Mouse (Mus musculus) limb, embryonic 12.5 days (tissue): ENCODE measurements at regions not wholly inside any gene's neighbourhood (a gene's known extent, or its start where the extent isn't known, plus 50 kb on each side); places are given as distances from the start of the nearest gene placed in this dataset.
A peak's percentile ranks its signal among the peaks of the same experiment; 100 is the strongest.

Experiments
- ATAC-seq: fragments of 200-750 bp; cut with Nextera tagmentation; 2 replicates; pipeline ENCODE4 v1.8.0; 2017; ENCODE audit warnings: low read depth, moderate TSS enrichment; ENCODE audit not compliant: insufficient number of reproducible peaks, insufficient read depth, low FRiP score, low TSS enrichment
- H3K27ac ChIP-seq: fragments of 300-500 bp; sonication (generic); 2 replicates; pipeline ENCODE4 v1.5.1; 2016; ENCODE audit warnings: mild to moderate bottlenecking, moderate library complexity
- H3K27me3 ChIP-seq: fragments of 300-500 bp; sonication (generic); 2 replicates; pipeline ENCODE4 v1.6.1; 2016; ENCODE audit warnings: mild to moderate bottlenecking, moderate library complexity
- H3K36me3 ChIP-seq: fragments of 300-500 bp; sonication (generic); 2 replicates; pipeline ENCODE4 v1.6.1; 2016; ENCODE audit warnings: mild to moderate bottlenecking, moderate library complexity
- H3K4me1 ChIP-seq: fragments of 300-500 bp; sonication (generic); replicated peaks from 2 replicates; pipeline ENCODE4 v1.6.1; 2016
- H3K4me2 ChIP-seq: fragments of 300-500 bp; sonication (generic); 2 replicates; pipeline ENCODE4 v1.6.1; 2016; ENCODE audit warnings: mild to moderate bottlenecking, moderate library complexity
- H3K4me3 ChIP-seq: fragments of 300-500 bp; sonication (generic); replicated peaks from 2 replicates; pipeline ENCODE4 v1.5.1; 2016; ENCODE audit warnings: mild to moderate bottlenecking
- H3K9ac ChIP-seq: fragments of 300-500 bp; sonication (generic); replicated peaks from 2 replicates; pipeline ENCODE4 v1.6.1; 2016; ENCODE audit warnings: mild to moderate bottlenecking, moderate library complexity
- H3K9me3 ChIP-seq: fragments of 300-500 bp; sonication (generic); 2 replicates; pipeline ENCODE4 v1.6.1; 2016; ENCODE audit warnings: mild to moderate bottlenecking, moderate library complexity
- WGBS: fragments of 180-500 bp; shearing (Covaris S2); methylation state at CpG from one replicate; pipeline ENCODE4 v1.1.7; 2016; 5-methylcytosine and 5-hydroxymethylcytosine counted together

GRCm38 (mm10) chr7:64047831-64048230, 105.8 kb upstream of the Trpm1 start:
- H3K27ac ChIP-seq = no peak overlapping the region; the same call in 1 of the 2 replicates
- H3K9me3 ChIP-seq = no peaks in the 10 kb centered on the region
- H3K4me3 ChIP-seq = no peak overlapping the region
- H3K27me3 ChIP-seq = no peaks in the 10 kb centered on the region
- H3K4me1 ChIP-seq = peaks cover 16% of the 10 kb centered on the region; the same call in 1 of the 2 replicates
- H3K36me3 ChIP-seq = no peaks in the 10 kb centered on the region
- no peak for ATAC-seq
- WGBS = 82% methylated on average over 4 of the region's 4 CpGs
- peak overlapping the region; percentile 77; the same call in 1 of the 2 replicates for H3K4me2 ChIP-seq
- H3K9ac ChIP-seq = no peak overlapping the region

- no peak for ATAC-seq
- H3K36me3 ChIP-seq = no peaks in the 10 kb centered on the region
- H3K4me3 ChIP-seq = no peak overlapping the region
- no peaks in the 10 kb centered on the region for H3K27me3 ChIP-seq
- peaks cover 5% of the 10 kb centered on the region; the same call in 1 of the 2 replicates for H3K9me3 ChIP-seq
- H3K4me2 ChIP-seq = no peak overlapping the region
- no peak overlapping the region for H3K27ac ChIP-seq
- H3K9ac ChIP-seq = no peak overlapping the region
- 87% methylated on average over 3 of the region's 3 CpGs for WGBS
- peaks cover 16% of the 10 kb centered on the region; the same call in 1 of the 2 replicates for H3K4me1 ChIP-seq
Observed at GRCm38 (mm10) chr7:64045292-64045691, 106.6 kb upstream of the Klf13 start.

- Histone ChIP-seq H3K4me2 (no peak overlapping the region), H3K4me1 (peaks cover 5% of the 10 kb centered on the region; the same call in 1 of the 2 replicates), H3K9me3 (peaks cover 5% of the 10 kb centered on the region; the same call in 1 of the 2 replicates), H3K4me3 (no peak overlapping the region), H3K27ac (no peak overlapping the region), H3K9ac (no peak overlapping the region), H3K36me3 (no peaks in the 10 kb centered on the region), H3K27me3 (no peaks in the 10 kb centered on the region)
- ATAC-seq = no peak
- WGBS = 50% methylated on average over 2 of the region's 2 CpGs
Observed at GRCm38 (mm10) chr7:64042978-64043377, 104.3 kb upstream of the Klf13 start.

GRCm38 (mm10) chr7:64041303-64041702, 102.6 kb upstream of the Klf13 start:
- no peak overlapping the region for H3K9ac ChIP-seq
- peaks cover 5% of the 10 kb centered on the region; the same call in 1 of the 2 replicates for H3K9me3 ChIP-seq
- no peak overlapping the region for H3K4me3 ChIP-seq
- WGBS = 95% methylated on average over 7 of the region's 7 CpGs
- no peak for ATAC-seq
- H3K4me1 ChIP-seq = peaks cover 4% of the 10 kb centered on the region; the same call in 1 of the 2 replicates
- no peaks in the 10 kb centered on the region for H3K27me3 ChIP-seq
- H3K36me3 ChIP-seq = no peaks in the 10 kb centered on the region
- H3K27ac ChIP-seq = no peak overlapping the region
- H3K4me2 ChIP-seq = no peak overlapping the region

DNA sequence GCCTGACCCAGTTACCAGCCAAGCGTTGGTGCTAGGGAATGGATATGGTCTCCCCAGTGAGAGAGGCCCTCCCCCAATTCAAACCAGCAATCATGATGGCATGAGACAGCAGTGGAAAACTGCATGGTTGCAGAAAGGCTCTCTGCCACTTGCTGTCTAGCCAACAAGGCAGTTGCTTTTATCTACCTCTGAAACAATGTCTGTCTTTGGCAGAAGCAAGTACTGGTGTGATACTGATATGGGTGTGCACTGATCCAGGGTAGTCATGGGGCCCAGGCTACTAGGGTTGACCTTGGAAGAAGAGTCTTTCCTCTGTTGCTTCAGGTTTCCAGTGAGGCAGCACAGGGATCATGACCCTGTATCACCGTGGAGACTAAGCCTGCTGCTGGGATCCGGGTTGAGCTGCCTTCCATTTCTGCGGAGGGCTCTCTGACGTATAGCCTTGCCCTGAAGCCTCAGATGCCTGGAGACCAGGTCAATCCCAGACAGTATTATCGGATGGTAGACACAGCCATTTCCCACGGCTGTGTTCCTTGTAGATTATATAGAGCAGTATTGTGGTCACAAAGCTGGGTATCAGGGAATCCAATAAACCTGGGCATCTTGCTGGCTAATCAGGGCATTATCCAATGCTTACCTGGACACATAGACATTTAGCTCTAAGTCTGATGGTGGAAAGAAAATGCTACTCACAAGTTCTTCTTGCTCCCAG, 101.5 kb upstream of the Klf13 start:
- H3K36me3 ChIP-seq = no peaks in the 10 kb centered on the region
- H3K27ac ChIP-seq = no peak overlapping the region
- no peak; the same call in 1 of the 2 replicates for ATAC-seq
- peaks cover 4% of the 10 kb centered on the region; the same call in 1 of the 2 replicates for H3K4me1 ChIP-seq
- H3K4me2 ChIP-seq = no peak overlapping the region
- H3K27me3 ChIP-seq = no peaks in the 10 kb centered on the region
- no peak overlapping the region for H3K4me3 ChIP-seq
- 84% methylated on average over 7 of the region's 7 CpGs for WGBS
- H3K9me3 ChIP-seq = peaks cover 5% of the 10 kb centered on the region; the same call in 1 of the 2 replicates
- no peak overlapping the region for H3K9ac ChIP-seq

- Histone ChIP-seq H3K36me3 (no peaks in the 10 kb centered on the region), H3K27me3 (no peaks in the 10 kb centered on the region), H3K4me2 (no peak overlapping the region), H3K27ac (no peak overlapping the region), H3K4me1 (no peaks in the 10 kb centered on the region), H3K4me3 (no peak overlapping the region), H3K9ac (no peak overlapping the region), H3K9me3 (peaks cover 5% of the 10 kb centered on the region; the same call in 1 of the 2 replicates)
- ATAC-seq = no peak
- 88% methylated on average over 8 of the region's 8 CpGs for WGBS
Observed at GRCm38 (mm10) chr7:64037701-64038231, 99.1 kb upstream of the Klf13 start.

GRCm38 (mm10) chr7:64036154-64036553, 97.4 kb upstream of the Klf13 start:
- Histone ChIP-seq H3K9ac (no peak overlapping the region), H3K36me3 (no peaks in the 10 kb centered on the region), H3K9me3 (0 out of 2 replicates have a peak, but pooled peaks cover under 1% of the 10 kb centered on the region), H3K27ac (no peak overlapping the region), H3K4me3 (no peak overlapping the region), H3K4me1 (no peaks in the 10 kb centered on the region), H3K27me3 (no peaks in the 10 kb centered on the region), H3K4me2 (no peak overlapping the region)
- 94% methylated on average over 7 of the region's 7 CpGs for WGBS
- no peak for ATAC-seq

- no peak for ATAC-seq
- H3K9me3 ChIP-seq = no peaks in the 10 kb centered on the region
- no peak overlapping the region for H3K27ac ChIP-seq
- no peak overlapping the region for H3K9ac ChIP-seq
- H3K27me3 ChIP-seq = no peaks in the 10 kb centered on the region
- 62% methylated on average over 8 of the region's 8 CpGs for WGBS
- no peak overlapping the region for H3K4me2 ChIP-seq
- no peaks in the 10 kb centered on the region for H3K4me1 ChIP-seq
- H3K36me3 ChIP-seq = no peaks in the 10 kb centered on the region
- H3K4me3 ChIP-seq = no peak overlapping the region
Observed at GRCm38 (mm10) chr7:64035025-64035606, 96.4 kb upstream of the Klf13 start.

GRCm38 (mm10) chr7:64034493-64034892, 95.8 kb upstream of the Klf13 start:
- no peak overlapping the region for H3K4me3 ChIP-seq
- H3K36me3 ChIP-seq = no peaks in the 10 kb centered on the region
- H3K27ac ChIP-seq = no peak overlapping the region
- no peaks in the 10 kb centered on the region for H3K27me3 ChIP-seq
- H3K4me1 ChIP-seq = no peaks in the 10 kb centered on the region
- H3K4me2 ChIP-seq = no peak overlapping the region
- WGBS = 77% methylated on average over 1 of the region's 1 CpGs
- no peak for ATAC-seq
- no peaks in the 10 kb centered on the region for H3K9me3 ChIP-seq
- H3K9ac ChIP-seq = no peak overlapping the region

DNA sequence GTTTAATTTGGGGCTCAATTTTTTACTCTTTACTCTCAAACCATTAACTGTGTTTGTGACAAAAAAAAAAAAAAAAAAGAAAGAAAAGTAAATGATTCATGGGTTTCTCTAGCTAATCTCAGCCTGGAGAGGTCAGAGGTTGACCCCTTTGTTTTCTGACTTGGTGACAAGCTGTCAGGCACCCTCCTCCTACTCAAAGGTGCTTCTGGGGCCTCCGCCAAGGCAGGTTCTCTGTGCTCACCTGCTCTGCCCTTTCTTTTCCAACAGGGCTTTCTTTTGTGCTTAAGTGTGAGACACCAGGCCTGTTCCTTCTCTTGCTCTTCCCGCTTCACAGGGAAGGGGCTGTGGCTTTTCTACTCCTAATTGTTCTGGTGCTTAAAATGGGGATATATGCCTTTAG, 94.7 kb upstream of the Klf13 start:
- H3K36me3 ChIP-seq = no peaks in the 10 kb centered on the region
- H3K4me2 ChIP-seq = no peak overlapping the region
- H3K9ac ChIP-seq = no peak overlapping the region
- no peak overlapping the region for H3K27ac ChIP-seq
- WGBS = 77% methylated on average over 2 of the region's 2 CpGs
- H3K9me3 ChIP-seq = no peaks in the 10 kb centered on the region
- H3K4me1 ChIP-seq = no peaks in the 10 kb centered on the region
- ATAC-seq = no peak
- no peak overlapping the region for H3K4me3 ChIP-seq
- H3K27me3 ChIP-seq = no peaks in the 10 kb centered on the region

DNA sequence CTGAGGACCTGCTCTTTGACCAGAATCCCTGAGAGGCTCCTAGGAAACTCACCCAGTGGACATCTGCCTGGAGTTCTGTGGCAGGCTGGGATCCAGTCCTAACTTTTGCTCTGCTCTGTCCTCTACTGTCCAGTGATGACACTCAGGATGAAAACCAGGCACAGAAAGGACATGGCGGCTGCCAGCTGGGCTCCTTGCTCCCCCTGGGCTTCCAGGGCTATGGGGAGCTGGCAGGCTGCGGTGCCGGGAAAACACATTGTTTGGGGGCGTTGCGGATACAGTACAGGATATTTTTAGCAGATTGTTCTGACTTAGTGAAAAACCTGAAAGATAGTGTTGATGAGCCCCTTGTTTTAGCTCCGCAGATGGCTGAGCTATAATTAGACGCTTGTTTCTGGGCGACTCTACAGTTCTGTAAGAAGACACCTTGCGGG, 94.2 kb upstream of the Klf13 start:
- Histone ChIP-seq H3K36me3 (no peaks in the 10 kb centered on the region), H3K4me1 (no peaks in the 10 kb centered on the region), H3K9me3 (no peaks in the 10 kb centered on the region), H3K4me3 (no peak overlapping the region), H3K4me2 (no peak overlapping the region), H3K27me3 (no peaks in the 10 kb centered on the region), H3K9ac (no peak overlapping the region), H3K27ac (no peak overlapping the region)
- 72% methylated on average over 9 of the region's 9 CpGs for WGBS
- no peak for ATAC-seq
